Comparison of ENCODE assay signal across 8 mouse cellular contexts in genomic region chr13:78194850-78195600, GRCm38 (mm10). TPM values are rescaled to one million over a fixed set of nuclear protein-coding genes. Genes with fewer than 3 reads are reported as not detected.
DNase-seq lines count a peak whose midpoint lies in the region; ATAC-seq and TF ChIP-seq lines count a peak whose summit lies in the region.

No protein-coding gene starts in this region.

- peaks cover 37% of the 10 kb centered on the region for H3K27me3 ChIP-seq in intestine, embryonic 16.5 days (replicated peaks; ENCODE audit: control insufficient read depth, insufficient read depth, low read length)

- no peak for TF ChIP-seq CTCF in olfactory bulb, adult 2 months (IDR thresholded peaks at IDR 0.05; ENCODE audit: insufficient read depth, low read depth, low read length)
- TF ChIP-seq CTCF in lung, adult 2 months (IDR thresholded peaks at IDR 0.05; ENCODE audit: insufficient read depth, low read length): no peak

- H3K27ac ChIP-seq in intestine, embryonic 16.5 days (ENCODE audit: low read length): no peak overlapping the region
- H3K27ac ChIP-seq in olfactory bulb, adult 2 months (ENCODE audit: insufficient read depth, low read depth, low read length): peak overlapping the region; percentile 49

- 13% methylated on average over 64 of the region's 64 CpGs for WGBS in intestine, embryonic 16.5 days
- 16% methylated on average over 64 of the region's 64 CpGs for WGBS in olfactory bulb, adult 2 months
- WGBS in lung, adult 2 months: 28% methylated on average over 64 of the region's 64 CpGs

- no peak overlapping the region for H3K9ac ChIP-seq in intestine, embryonic 16.5 days (ENCODE audit: low read depth, low read length)

- peak overlapping the region; percentile 33 for H3K4me3 ChIP-seq in intestine, embryonic 16.5 days (ENCODE audit: low read length)
- peak overlapping the region; percentile 41 for H3K4me3 ChIP-seq in olfactory bulb, adult 2 months (ENCODE audit: insufficient read depth, low read depth, low read length)
- H3K4me3 ChIP-seq in lung, adult 2 months (replicated peaks; ENCODE audit: extremely low read depth, low read depth, low read length): no peak overlapping the region

- TF ChIP-seq POLR2A in olfactory bulb, adult 2 months (IDR thresholded peaks at IDR 0.05; ENCODE audit: insufficient read depth, low read depth, low read length): no peak
- TF ChIP-seq POLR2A in lung, adult 2 months (IDR thresholded peaks at IDR 0.05; ENCODE audit: borderline replicate concordance, extremely low read depth, low read depth, low read length): no peak

- no peaks in the 10 kb centered on the region for H3K36me3 ChIP-seq in intestine, embryonic 16.5 days (ENCODE audit: control insufficient read depth, insufficient read depth, low read length)

- peak overlapping the region; percentile 53 for H3K4me2 ChIP-seq in intestine, embryonic 16.5 days (ENCODE audit: low read depth, low read length)

- H3K9me3 ChIP-seq in intestine, embryonic 16.5 days (ENCODE audit: control insufficient read depth, low read length): no peaks in the 10 kb centered on the region

- H3K4me1 ChIP-seq in intestine, embryonic 16.5 days (ENCODE audit: control insufficient read depth, insufficient read depth, low read length): peaks cover 10% of the 10 kb centered on the region; the same call in 1 of the 2 replicates
- peaks cover 12% of the 10 kb centered on the region for H3K4me1 ChIP-seq in olfactory bulb, adult 2 months (ENCODE audit: control insufficient read depth, insufficient read depth, low read length)
- H3K4me1 ChIP-seq in lung, adult 2 months (ENCODE audit: control insufficient read depth, insufficient read depth, low read length): no peaks in the 10 kb centered on the region

- no peak; the same call in 1 of the 2 replicates for ATAC-seq in intestine, embryonic 16.5 days

- peak; percentile 50 for DNase-seq in kidney, postnatal 10 days
- no peak for DNase-seq in kidney, adult 18-20 months
- peak; percentile 66 for DNase-seq in adrenal gland, postnatal 10 days
- peak; percentile 62 for DNase-seq in embryo, embryonic 9.5 days (ENCODE audit: extremely low spot score)
- DNase-seq in natural killer cell, adult 2 months (ENCODE audit: low spot score in 2 of 2): no peak
- DNase-seq in lung, adult 2 months: no peak

RNA-seq across cellular contexts. Expression of gene Nr2f1, which starts 4.5 kb away (rescaled TPM):
- total RNA-seq in adrenal gland, postnatal 10 days (2021): 10 to 100 TPM; 15.0 to 18.4 TPM
- 0.87 and 1.2 TPM in 2 replicates for polyA plus RNA-seq in intestine, embryonic 16.5 days (2015; fragmentation: Nextera tagmentation; extraction: Ambion mirVana)
- not detected in 2 replicates for polyA plus RNA-seq in olfactory bulb, adult 2 months (2012; ENCODE audit: insufficient read depth, insufficient read length, low replicate concordance, missing spikeins)
- polyA plus RNA-seq in lung, adult 2 months (2012; rRNA removed): 26.7 and 30.7 TPM in 2 replicates

Comparison
In these comparisons a context has a peak if more than half of its experiments do, and no peak if none do; other contexts are left out.
1. DNase-seq: peak in kidney, postnatal 10 days (single experiment), adrenal gland, postnatal 10 days (single experiment) and embryo, embryonic 9.5 days (single experiment); none in kidney, adult 18-20 months (single experiment), natural killer cell, adult 2 months (0 of 2) and lung, adult 2 months (single experiment).
2. RNA of gene Nr2f1, which starts 4.5 kb away (polyA plus RNA-seq): 26.7 to 30.7 TPM in lung, adult 2 months; 0.87 to 1.2 TPM in intestine, embryonic 16.5 days and not detected in olfactory bulb, adult 2 months; every median in the first group is over 10 times any median in the second.